Mouse (Mus musculus): ENCODE results near the gene Slc12a7. TPM values are rescaled to one million over a fixed set of nuclear protein-coding genes. Genes with fewer than 3 reads are reported as not detected.

The Slc12a7 gene
- polyA plus RNA-seq, 1 experiment from 2014 or later: 20.1 TPM

DNA sequence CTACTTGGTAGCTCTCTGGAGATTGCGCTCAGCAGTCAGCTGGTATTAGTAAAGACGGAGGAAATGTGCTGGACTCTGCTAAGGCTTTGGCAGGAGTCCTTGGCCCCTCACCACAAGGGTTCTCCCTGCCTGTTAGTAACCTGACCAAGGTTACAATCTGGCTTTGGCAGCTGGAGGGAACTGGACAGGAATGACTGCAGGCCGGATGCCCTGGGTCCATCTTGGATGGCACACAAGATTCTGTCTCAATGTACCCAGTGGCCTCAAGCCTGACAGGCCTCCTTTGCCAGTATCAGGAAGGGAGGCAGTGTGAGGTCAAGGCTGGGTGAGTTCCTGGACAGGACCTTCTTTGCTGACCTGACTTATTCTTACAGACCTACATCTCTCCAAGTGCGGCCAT, 59.3 kb downstream of the Slc12a7 start:
- Histone ChIP-seq H3K4me3 (ENCODE audit: low read depth, low read length) (no peak overlapping the region), H3K27me3 (ENCODE audit: control insufficient read depth, insufficient read depth, low read length) (no peaks in the 10 kb centered on the region), H3K4me2 (replicated peaks; ENCODE audit: low read depth, low read length) (no peak overlapping the region), H3K27ac (ENCODE audit: low read length) (no peak overlapping the region), H3K9me3 (ENCODE audit: control insufficient read depth, low read depth, low read length) (no peaks in the 10 kb centered on the region), H3K9ac (replicated peaks; ENCODE audit: low read depth, low read length) (no peak overlapping the region), H3K36me3 (ENCODE audit: control insufficient read depth, insufficient read depth, low read length) (peaks cover 23% of the 10 kb centered on the region), H3K4me1 (ENCODE audit: control insufficient read depth, insufficient read depth, low read length) (no peaks in the 10 kb centered on the region)
- WGBS: 92% methylated on average over 4 of the region's 4 CpGs
- ATAC-seq (ENCODE audit: insufficient number of reproducible peaks, insufficient read depth, low FRiP score, low read depth): no peak

DNA sequence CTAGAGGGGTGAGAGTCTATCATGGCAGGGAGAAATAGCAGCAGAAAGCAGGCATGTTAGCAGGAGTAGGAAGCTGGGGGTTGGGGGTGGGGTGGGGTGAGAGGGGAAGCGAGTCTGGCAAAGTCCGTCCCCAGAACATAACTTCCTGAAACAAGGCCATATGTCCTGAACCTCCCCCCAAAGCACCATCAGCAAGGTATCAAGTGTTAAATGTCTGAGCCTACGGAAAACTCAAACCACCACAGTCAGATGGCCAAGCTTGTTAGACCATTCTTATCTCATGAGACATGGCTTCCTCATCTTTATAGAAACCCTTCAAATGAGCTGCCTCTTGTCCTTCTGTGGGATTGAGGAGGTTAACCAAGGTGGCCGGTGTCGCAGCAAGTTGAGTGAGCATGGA, 60.3 kb downstream of the Slc12a7 start:
- H3K9ac ChIP-seq (replicated peaks; ENCODE audit: low read depth, low read length): no peak overlapping the region
- 92% methylated on average over 5 of the region's 5 CpGs for WGBS
- no peak overlapping the region for H3K4me3 ChIP-seq (ENCODE audit: low read depth, low read length)
- no peaks in the 10 kb centered on the region for H3K9me3 ChIP-seq (ENCODE audit: control insufficient read depth, low read depth, low read length)
- no peak overlapping the region for H3K4me2 ChIP-seq (replicated peaks; ENCODE audit: low read depth, low read length)
- peaks cover 32% of the 10 kb centered on the region for H3K36me3 ChIP-seq (ENCODE audit: control insufficient read depth, insufficient read depth, low read length)
- no peak for ATAC-seq (ENCODE audit: insufficient number of reproducible peaks, insufficient read depth, low FRiP score, low read depth)
- H3K27ac ChIP-seq (ENCODE audit: low read length): no peak overlapping the region
- H3K4me1 ChIP-seq (ENCODE audit: control insufficient read depth, insufficient read depth, low read length): no peaks in the 10 kb centered on the region
- no peaks in the 10 kb centered on the region for H3K27me3 ChIP-seq (ENCODE audit: control insufficient read depth, insufficient read depth, low read length)

DNA sequence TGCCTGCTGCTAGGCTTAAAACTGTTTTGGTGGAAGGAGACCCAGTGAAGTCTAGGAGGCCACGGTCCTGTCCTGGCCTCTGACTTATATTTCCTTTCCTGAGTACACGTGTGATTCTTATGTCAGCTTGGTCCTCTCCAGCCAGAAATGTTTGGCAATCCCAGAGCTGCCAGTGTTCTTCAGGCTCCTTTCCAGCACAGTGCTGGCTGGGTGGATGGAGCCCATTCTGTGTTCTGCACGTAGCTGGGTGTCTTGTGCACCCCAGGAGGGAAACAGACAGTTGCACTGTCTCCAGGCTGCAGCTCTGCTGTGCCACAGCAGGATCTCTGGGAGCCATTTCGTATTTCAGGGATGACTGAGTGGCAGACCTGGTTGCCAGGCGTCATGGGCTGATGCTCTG, 66.2 kb downstream of the Slc12a7 start:
- Histone ChIP-seq H3K4me2 (replicated peaks; ENCODE audit: low read depth, low read length) (no peak overlapping the region), H3K27ac (ENCODE audit: low read length) (no peak overlapping the region), H3K9me3 (ENCODE audit: control insufficient read depth, low read depth, low read length) (no peaks in the 10 kb centered on the region), H3K4me1 (ENCODE audit: control insufficient read depth, insufficient read depth, low read length) (no peaks in the 10 kb centered on the region), H3K9ac (replicated peaks; ENCODE audit: low read depth, low read length) (no peak overlapping the region), H3K27me3 (ENCODE audit: control insufficient read depth, insufficient read depth, low read length) (no peaks in the 10 kb centered on the region), H3K36me3 (ENCODE audit: control insufficient read depth, insufficient read depth, low read length) (peaks cover 37% of the 10 kb centered on the region), H3K4me3 (ENCODE audit: low read depth, low read length) (no peak overlapping the region)
- 90% methylated on average over 5 of the region's 5 CpGs for WGBS
- no peak for ATAC-seq (ENCODE audit: insufficient number of reproducible peaks, insufficient read depth, low FRiP score, low read depth)

DNA sequence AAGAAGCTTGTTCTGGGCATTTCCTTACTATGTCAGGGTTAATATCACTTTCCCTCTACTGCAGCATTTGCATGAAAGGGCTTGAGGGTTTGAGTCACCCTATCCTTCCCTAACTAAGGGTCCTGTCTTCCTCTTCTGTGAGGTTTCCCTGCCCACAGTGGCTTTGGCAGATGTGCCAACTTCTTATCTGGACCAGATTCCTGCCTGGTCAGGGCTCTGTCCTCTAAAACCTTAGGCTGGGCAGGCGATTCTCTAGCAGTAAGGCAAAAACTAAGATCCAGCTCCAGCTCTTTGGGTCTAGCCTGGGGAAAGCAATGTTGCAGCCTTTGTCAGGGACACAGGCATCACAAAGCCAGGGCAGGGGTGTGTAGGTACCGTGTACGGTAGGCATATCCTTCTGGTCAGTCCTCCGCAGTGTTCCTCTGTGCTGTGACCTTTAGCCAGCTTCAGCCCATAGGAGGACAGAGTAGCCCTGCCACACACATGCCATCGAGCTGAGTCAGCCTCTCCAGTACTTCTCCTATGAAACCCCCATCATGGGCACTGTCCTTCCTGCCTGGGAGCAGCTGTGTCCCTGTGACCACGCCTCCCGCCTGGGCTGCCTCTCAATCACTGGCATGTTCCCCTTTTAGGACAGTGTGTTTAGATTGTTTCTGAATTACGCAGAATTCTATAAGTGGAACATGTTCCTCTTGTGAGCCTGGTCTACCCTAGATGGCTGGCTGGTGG, 70.7 kb downstream of the Slc12a7 start:
- H3K4me2 ChIP-seq (replicated peaks; ENCODE audit: low read depth, low read length): no peak overlapping the region
- ATAC-seq (ENCODE audit: insufficient number of reproducible peaks, insufficient read depth, low FRiP score, low read depth): peak; percentile 43; the same call in 1 of the 2 replicates
- no peaks in the 10 kb centered on the region for H3K4me1 ChIP-seq (ENCODE audit: control insufficient read depth, insufficient read depth, low read length)
- peaks cover 27% of the 10 kb centered on the region for H3K36me3 ChIP-seq (ENCODE audit: control insufficient read depth, insufficient read depth, low read length)
- 83% methylated on average over 8 of the region's 8 CpGs for WGBS
- no peak overlapping the region for H3K27ac ChIP-seq (ENCODE audit: low read length)
- H3K9ac ChIP-seq (replicated peaks; ENCODE audit: low read depth, low read length): no peak overlapping the region
- H3K27me3 ChIP-seq (ENCODE audit: control insufficient read depth, insufficient read depth, low read length): no peaks in the 10 kb centered on the region
- H3K4me3 ChIP-seq (ENCODE audit: low read depth, low read length): no peak overlapping the region
- no peaks in the 10 kb centered on the region for H3K9me3 ChIP-seq (ENCODE audit: control insufficient read depth, low read depth, low read length)

DNA sequence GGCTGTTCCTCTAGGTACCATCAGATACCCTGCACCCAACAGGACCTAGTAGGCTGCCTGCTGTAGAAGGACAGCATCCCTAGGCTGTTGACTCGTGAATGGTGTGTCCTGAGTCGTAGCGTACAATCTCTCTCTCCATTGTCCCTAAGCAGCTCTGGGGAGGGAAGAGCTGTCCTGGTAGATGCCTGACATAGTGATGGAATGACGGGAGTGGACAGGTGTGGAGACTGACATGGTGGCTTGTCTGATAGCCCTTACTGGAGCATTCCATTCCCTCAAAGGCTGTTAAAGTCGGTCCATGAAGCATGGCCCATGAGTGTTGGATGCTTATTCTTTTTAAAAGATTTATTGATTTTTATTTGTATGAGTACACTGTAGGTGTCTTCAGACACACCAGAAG, 72.0 kb downstream of the Slc12a7 start:
- Histone ChIP-seq H3K9me3 (ENCODE audit: control insufficient read depth, low read depth, low read length) (no peaks in the 10 kb centered on the region), H3K27ac (ENCODE audit: low read length) (no peak overlapping the region), H3K4me1 (ENCODE audit: control insufficient read depth, insufficient read depth, low read length) (no peaks in the 10 kb centered on the region), H3K36me3 (ENCODE audit: control insufficient read depth, insufficient read depth, low read length) (peaks cover 20% of the 10 kb centered on the region), H3K4me3 (ENCODE audit: low read depth, low read length) (no peak overlapping the region), H3K4me2 (replicated peaks; ENCODE audit: low read depth, low read length) (no peak overlapping the region), H3K9ac (replicated peaks; ENCODE audit: low read depth, low read length) (no peak overlapping the region), H3K27me3 (ENCODE audit: control insufficient read depth, insufficient read depth, low read length) (no peaks in the 10 kb centered on the region)
- ATAC-seq (ENCODE audit: insufficient number of reproducible peaks, insufficient read depth, low FRiP score, low read depth): no peak
- WGBS: 87% methylated on average over 5 of the region's 5 CpGs

DNA sequence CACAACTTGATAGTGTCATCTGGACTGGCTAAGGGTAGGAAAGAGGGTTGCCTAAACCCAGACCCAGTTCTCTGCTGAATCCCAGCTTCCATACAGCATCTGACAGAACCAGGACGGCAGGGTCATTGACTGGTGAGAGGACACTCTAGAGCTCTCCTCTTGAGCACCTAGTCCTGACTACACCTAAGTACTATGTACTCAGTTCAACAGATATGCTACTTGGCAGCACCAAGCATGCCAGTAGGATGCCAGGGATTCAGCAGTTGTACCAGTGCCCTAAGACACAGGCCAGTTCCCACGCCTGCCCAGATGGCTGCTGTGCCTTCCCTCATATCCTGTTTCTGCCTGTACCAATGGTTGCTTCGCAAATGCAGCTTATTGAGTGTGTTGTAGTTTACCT, 80.0 kb downstream of the Slc12a7 start:
- no peak overlapping the region for H3K27ac ChIP-seq (ENCODE audit: low read length)
- H3K4me2 ChIP-seq (replicated peaks; ENCODE audit: low read depth, low read length): no peak overlapping the region
- H3K36me3 ChIP-seq (ENCODE audit: control insufficient read depth, insufficient read depth, low read length): peaks cover 36% of the 10 kb centered on the region; the same call in 1 of the 2 replicates
- no peaks in the 10 kb centered on the region for H3K27me3 ChIP-seq (ENCODE audit: control insufficient read depth, insufficient read depth, low read length)
- ATAC-seq (ENCODE audit: insufficient number of reproducible peaks, insufficient read depth, low FRiP score, low read depth): no peak
- H3K4me3 ChIP-seq (ENCODE audit: low read depth, low read length): no peak overlapping the region
- no peaks in the 10 kb centered on the region for H3K9me3 ChIP-seq (ENCODE audit: control insufficient read depth, low read depth, low read length)
- 91% methylated on average over 3 of the region's 3 CpGs for WGBS
- no peaks in the 10 kb centered on the region for H3K4me1 ChIP-seq (ENCODE audit: control insufficient read depth, insufficient read depth, low read length)
- H3K9ac ChIP-seq (replicated peaks; ENCODE audit: low read depth, low read length): no peak overlapping the region

DNA sequence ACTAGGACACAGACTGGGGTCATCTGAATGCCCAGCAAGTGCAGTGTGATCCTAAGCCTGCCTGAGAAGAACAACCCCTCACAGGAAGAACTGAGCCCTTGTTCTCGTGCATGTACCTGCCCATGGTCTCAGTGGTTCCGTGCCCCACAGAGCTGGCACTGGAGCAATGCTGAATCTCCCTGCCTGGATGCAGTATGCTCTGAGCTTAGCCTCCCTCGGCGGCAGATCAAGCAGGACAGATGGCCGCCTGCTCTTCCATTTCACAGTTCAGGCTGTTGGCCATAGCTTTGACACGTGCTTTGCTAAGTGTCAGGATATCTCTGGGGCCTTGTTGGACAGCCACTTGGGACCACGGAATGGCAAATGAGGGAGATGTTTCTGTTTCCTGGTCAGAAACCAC, 81.3 kb downstream of the Slc12a7 start:
- 87% methylated on average over 7 of the region's 7 CpGs for WGBS
- Histone ChIP-seq H3K36me3 (ENCODE audit: control insufficient read depth, insufficient read depth, low read length) (peaks cover 36% of the 10 kb centered on the region; the same call in 1 of the 2 replicates), H3K9me3 (ENCODE audit: control insufficient read depth, low read depth, low read length) (no peaks in the 10 kb centered on the region), H3K4me2 (replicated peaks; ENCODE audit: low read depth, low read length) (no peak overlapping the region), H3K4me1 (ENCODE audit: control insufficient read depth, insufficient read depth, low read length) (no peaks in the 10 kb centered on the region), H3K9ac (replicated peaks; ENCODE audit: low read depth, low read length) (no peak overlapping the region), H3K4me3 (ENCODE audit: low read depth, low read length) (no peak overlapping the region), H3K27me3 (ENCODE audit: control insufficient read depth, insufficient read depth, low read length) (no peaks in the 10 kb centered on the region), H3K27ac (ENCODE audit: low read length) (no peak overlapping the region)
- no peak for ATAC-seq (ENCODE audit: insufficient number of reproducible peaks, insufficient read depth, low FRiP score, low read depth)

DNA sequence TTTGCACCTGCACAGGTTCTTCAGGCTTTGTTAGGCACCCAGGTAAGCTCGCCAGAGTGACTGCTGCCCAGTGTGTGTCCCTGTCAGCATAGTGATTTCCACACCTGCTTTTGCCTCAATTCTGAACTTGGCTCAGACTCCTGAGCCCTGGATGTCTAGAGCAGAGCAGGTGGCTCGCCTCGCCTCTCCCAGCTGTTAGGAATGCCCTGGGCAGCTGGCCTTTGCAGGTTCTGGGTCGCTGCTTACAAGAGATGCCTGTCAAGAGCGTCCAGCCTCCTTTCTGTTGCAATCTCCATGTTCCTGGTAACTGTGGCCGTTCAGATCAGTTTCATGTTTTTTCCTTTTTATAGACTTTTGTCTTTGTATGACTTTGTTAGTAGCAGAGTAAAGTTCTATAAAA, 83.4 kb downstream of the Slc12a7 start:
- H3K4me3 ChIP-seq (ENCODE audit: low read depth, low read length): no peak overlapping the region
- ATAC-seq (ENCODE audit: insufficient number of reproducible peaks, insufficient read depth, low FRiP score, low read depth): no peak
- 75% methylated on average over 6 of the region's 6 CpGs for WGBS

DNA sequence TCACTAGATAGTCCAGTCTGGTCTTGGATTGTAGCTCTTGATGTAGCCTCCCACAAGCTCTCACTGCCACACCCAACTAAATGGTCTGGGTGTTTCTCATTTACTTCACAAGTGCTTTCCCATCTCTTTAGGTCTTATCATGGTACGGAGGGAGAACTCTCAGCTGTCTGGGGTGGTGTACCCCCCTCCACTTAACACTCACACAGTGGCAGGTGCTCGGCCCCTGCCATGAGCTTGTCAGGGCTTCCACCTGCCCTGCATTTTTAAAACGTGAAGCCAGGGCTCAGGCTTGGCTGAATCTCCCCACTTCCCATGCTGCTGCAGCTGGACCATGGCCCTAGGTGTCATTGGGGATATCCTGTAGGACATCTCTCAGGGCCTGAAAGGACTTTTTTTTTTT, 86.0 kb downstream of the Slc12a7 start:
- H3K4me3 ChIP-seq (ENCODE audit: low read depth, low read length): no peak overlapping the region
- no peak for ATAC-seq (ENCODE audit: insufficient number of reproducible peaks, insufficient read depth, low FRiP score, low read depth)
- H3K27me3 ChIP-seq (ENCODE audit: control insufficient read depth, insufficient read depth, low read length): no peaks in the 10 kb centered on the region
- H3K9me3 ChIP-seq (ENCODE audit: control insufficient read depth, low read depth, low read length): no peaks in the 10 kb centered on the region
- WGBS: 86% methylated on average over 3 of the region's 3 CpGs
- H3K36me3 ChIP-seq (ENCODE audit: control insufficient read depth, insufficient read depth, low read length): peaks cover 18% of the 10 kb centered on the region; the same call in 1 of the 2 replicates
- H3K27ac ChIP-seq (ENCODE audit: low read length): no peak overlapping the region
- H3K4me1 ChIP-seq (ENCODE audit: control insufficient read depth, insufficient read depth, low read length): no peaks in the 10 kb centered on the region
- no peak overlapping the region for H3K4me2 ChIP-seq (replicated peaks; ENCODE audit: low read depth, low read length)
- no peak overlapping the region for H3K9ac ChIP-seq (replicated peaks; ENCODE audit: low read depth, low read length)

More for the DNA sequence above, 83.4 kb downstream of the Slc12a7 start:
- Histone ChIP-seq H3K27ac (ENCODE audit: low read length) (no peak overlapping the region), H3K27me3 (ENCODE audit: control insufficient read depth, insufficient read depth, low read length) (no peaks in the 10 kb centered on the region), H3K4me1 (ENCODE audit: control insufficient read depth, insufficient read depth, low read length) (no peaks in the 10 kb centered on the region), H3K9me3 (ENCODE audit: control insufficient read depth, low read depth, low read length) (no peaks in the 10 kb centered on the region), H3K36me3 (ENCODE audit: control insufficient read depth, insufficient read depth, low read length) (peaks cover 24% of the 10 kb centered on the region; the same call in 1 of the 2 replicates), H3K9ac (replicated peaks; ENCODE audit: low read depth, low read length) (no peak overlapping the region), H3K4me2 (replicated peaks; ENCODE audit: low read depth, low read length) (no peak overlapping the region)
